Mouse (Mus musculus) erythroid progenitor cell, adult 5-6 weeks (primary cell): Measurements from ENCODE around the gene Spint2. TPM values are rescaled to one million over a fixed set of nuclear protein-coding genes. Genes with fewer than 3 reads are reported as not detected.
A peak's percentile ranks its signal among the peaks of the same experiment; 100 is the strongest.
"Not testable (repeated sequence)": the region's sequence is repeated elsewhere in the genome, so short reads cannot be mapped to it uniquely, and the experiment has no call there.

Experiments
- ATAC-seq: replicated peaks from 2 replicates; pipeline ENCODE4 v1.8.0; 2016; ENCODE audit warnings: moderate number of reproducible peaks, mild to moderate bottlenecking, moderate TSS enrichment, inconsistent platforms; ENCODE audit not compliant: poor library complexity, low FRiP score, severe bottlenecking
- total RNA-seq, 2 experiments: library from RNA; stranded (forward) in 1 of 2; stranded (reverse) in 1 of 2; fragments of 150-400 nt in 1 of 2; fragments of 186-747, 209-891 nt in 1 of 2; gene quantifications; 2 replicates each; pipeline versions ENCODE4 v1.2.3 to v1.2.4; 2015 to 2017; ENCODE audit warnings: low replicate concordance in 2 of 2

Gene Spint2
- total RNA-seq, 2 experiments from 2014 or later, result 4.2 TPM; not detected in 1

GRCm38 (mm10) chr7:29212775-29213560, 68.7 kb downstream of the Spint2 start:
- not testable (repeated sequence) for ATAC-seq

- ATAC-seq, result no peak
Measured at GRCm38 (mm10) chr7:29212199-29212765, 69.4 kb downstream of the Spint2 start.

- ATAC-seq, result peak; percentile 55
Measured at GRCm38 (mm10) chr7:29211415-29212198, 70.1 kb downstream of the Spint2 start.

- ATAC-seq, result not testable (repeated sequence)
Measured at GRCm38 (mm10) chr7:29211013-29211412, 70.7 kb downstream of the Spint2 start.

Other genes starting within 250 kb of the Spint2 start
- under 0.01 TPM in 1 of 2 replicates, not detected in the other for gene Ryr1, start 156.7 kb downstream of the Spint2 start, total RNA-seq (2015; ENCODE audit: low replicate concordance)
- gene Ryr1, start 156.7 kb downstream of the Spint2 start, total RNA-seq (2017; ENCODE audit: low replicate concordance), result not detected in 2 replicates
- 3.4 and 7.2 TPM in 2 replicates for gene Rasgrp4, start 147.1 kb downstream of the Spint2 start, total RNA-seq (2015; ENCODE audit: low replicate concordance)
- 1.9 and 3.5 TPM in 2 replicates for gene Rasgrp4, start 147.1 kb downstream of the Spint2 start, total RNA-seq (2017; ENCODE audit: low replicate concordance)
- gene Fam98c, start 125.7 kb downstream of the Spint2 start, total RNA-seq (2015; ENCODE audit: low replicate concordance), result 6.3 and 13.3 TPM in 2 replicates
- 2.2 and 2.7 TPM in 2 replicates for gene Fam98c, start 125.7 kb downstream of the Spint2 start, total RNA-seq (2017; ENCODE audit: low replicate concordance)
- gene Ggn, start 111.7 kb downstream of the Spint2 start, total RNA-seq (2015; ENCODE audit: low replicate concordance), result not detected in 2 replicates
- gene Ggn, start 111.7 kb downstream of the Spint2 start, total RNA-seq (2017; ENCODE audit: low replicate concordance), result not detected in 2 replicates
- gene Spred3, start 111.5 kb downstream of the Spint2 start, total RNA-seq (2015; ENCODE audit: low replicate concordance), result 0.72 and 3.4 TPM in 2 replicates
- gene Spred3, start 111.5 kb downstream of the Spint2 start, total RNA-seq (2017; ENCODE audit: low replicate concordance), result 1.3 and 3.0 TPM in 2 replicates
- 85.4 and 103 TPM in 2 replicates for gene Psmd8, start 101.2 kb downstream of the Spint2 start, total RNA-seq (2015; ENCODE audit: low replicate concordance)
- 66.3 and 68.3 TPM in 2 replicates for gene Psmd8, start 101.2 kb downstream of the Spint2 start, total RNA-seq (2017; ENCODE audit: low replicate concordance)
- not detected in 2 replicates for gene Catsperg1, start 67.9 kb downstream of the Spint2 start, total RNA-seq (2015; ENCODE audit: low replicate concordance)
- not detected in 2 replicates for gene Catsperg1, start 67.9 kb downstream of the Spint2 start, total RNA-seq (2017; ENCODE audit: low replicate concordance)
- gene Kcnk6, start 49.4 kb downstream of the Spint2 start, total RNA-seq (2015; ENCODE audit: low replicate concordance), result 1.1 and 4.2 TPM in 2 replicates
- gene Kcnk6, start 49.4 kb downstream of the Spint2 start, total RNA-seq (2017; ENCODE audit: low replicate concordance), result 3.0 and 9.5 TPM in 2 replicates
- gene Yif1b, start 43.6 kb downstream of the Spint2 start, total RNA-seq (2015; ENCODE audit: low replicate concordance), result 8.0 and 14.8 TPM in 2 replicates
- gene Yif1b, start 43.6 kb downstream of the Spint2 start, total RNA-seq (2017; ENCODE audit: low replicate concordance), result 5.6 and 6.9 TPM in 2 replicates
- not detected in 2 replicates for gene 2200002D01Rik, start 33.4 kb downstream of the Spint2 start, total RNA-seq (2015; ENCODE audit: low replicate concordance)
- not detected in 2 replicates for gene 2200002D01Rik, start 33.4 kb downstream of the Spint2 start, total RNA-seq (2017; ENCODE audit: low replicate concordance)
- gene Ppp1r14a, start 7.4 kb upstream of the Spint2 start, total RNA-seq (2015; ENCODE audit: low replicate concordance), result not detected in 2 replicates
- gene Ppp1r14a, start 7.4 kb upstream of the Spint2 start, total RNA-seq (2017; ENCODE audit: low replicate concordance), result not detected in 2 replicates
- gene Dpf1, start 22.0 kb upstream of the Spint2 start, total RNA-seq (2015; ENCODE audit: low replicate concordance), result not detected in 2 replicates
- not detected in 2 replicates for gene Dpf1, start 22.0 kb upstream of the Spint2 start, total RNA-seq (2017; ENCODE audit: low replicate concordance)
- 2.5 and 4.2 TPM in 2 replicates for gene Sipa1l3, start 236.7 kb upstream of the Spint2 start, total RNA-seq (2015; ENCODE audit: low replicate concordance)
- gene Sipa1l3, start 236.7 kb upstream of the Spint2 start, total RNA-seq (2017; ENCODE audit: low replicate concordance), result 1.3 and 15.3 TPM in 2 replicates